Mouse (Mus musculus) spleen, adult 2 months (tissue): ENCODE measurements around the gene Nupr1.

Experiments
- CTCF ChIP-seq: fragments of 200-500 bp; IDR thresholded peaks from 2 replicates; pipeline ENCODE4 v1.5.1; 2011; ENCODE audit warnings: mild to moderate bottlenecking, inconsistent platforms; ENCODE audit not compliant: insufficient read depth, insufficient read length, insufficient replicate concordance; ENCODE audit errors: extremely low read depth
- POLR2A ChIP-seq: fragments of 200-500 bp; IDR thresholded peaks from 2 replicates; pipeline ENCODE4 v1.6.1; 2011; ENCODE audit warnings: low read depth, low read length, inconsistent platforms

DNA sequence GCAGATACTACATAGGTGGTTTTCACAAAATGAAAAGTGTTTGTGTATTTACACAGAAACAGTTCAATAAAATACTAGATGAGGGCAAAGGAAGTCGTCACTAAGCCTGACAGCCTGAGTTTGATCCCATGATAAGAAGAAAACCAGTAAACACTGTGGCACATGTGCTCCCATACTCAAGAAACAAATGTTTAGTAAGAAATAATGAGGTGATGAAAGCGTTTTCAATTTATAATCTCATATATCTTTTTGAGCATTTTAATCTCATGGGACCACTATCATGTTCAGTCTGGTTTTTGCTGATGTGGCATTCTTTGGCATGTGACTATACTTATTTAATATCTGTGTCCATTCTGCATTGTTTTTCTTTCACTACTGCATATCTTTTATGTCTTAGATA lies 23.3 kb upstream of the Nupr1 start:
- no peak for TF ChIP-seq POLR2A
- TF ChIP-seq CTCF = no peak
